Mouse (Mus musculus): ENCODE results near the gene Hs6st3. TPM values are rescaled to one million over a fixed set of nuclear protein-coding genes. Genes with fewer than 3 reads are reported as not detected.

The Hs6st3 gene
- polyA plus RNA-seq, 1 experiment from 2014 or later, result 2.9 TPM

DNA sequence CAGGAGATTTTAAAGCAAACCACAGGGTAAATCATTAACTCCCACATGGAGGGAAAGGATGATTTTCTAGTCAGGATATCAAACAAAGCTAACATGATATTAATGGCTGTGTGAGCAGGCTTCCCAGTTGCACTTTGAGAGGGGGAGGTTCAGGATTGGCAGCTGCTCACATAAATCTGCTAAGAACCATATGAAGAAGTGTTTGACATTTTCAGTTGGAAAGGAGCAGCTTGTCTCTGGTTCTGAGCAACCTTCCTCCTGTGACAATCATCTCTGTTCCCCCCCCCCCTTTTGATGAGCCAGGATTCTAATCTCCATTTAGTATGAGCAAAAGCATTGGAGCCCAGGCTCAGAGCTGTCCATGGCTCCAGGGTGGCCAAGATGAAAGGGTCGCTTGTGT is 643.0 kb downstream of the Hs6st3 start:
- Histone ChIP-seq H3K27me3 (ENCODE audit: control insufficient read depth, insufficient read depth, low read length) (no peaks in the 10 kb centered on the region), H3K9me3 (ENCODE audit: control insufficient read depth, low read length) (no peaks in the 10 kb centered on the region), H3K36me3 (ENCODE audit: control insufficient read depth, insufficient read depth, low read length) (no peaks in the 10 kb centered on the region), H3K4me2 (ENCODE audit: low read length) (no peak overlapping the region), H3K4me3 (replicated peaks; ENCODE audit: low read depth, low read length) (no peak overlapping the region), H3K27ac (replicated peaks; ENCODE audit: low read depth, low read length) (no peak overlapping the region), H3K9ac (replicated peaks; ENCODE audit: low read length) (no peak overlapping the region), H3K4me1 (ENCODE audit: control insufficient read depth, insufficient read depth, low read length) (peaks cover 2% of the 10 kb centered on the region; the same call in 1 of the 2 replicates)
- DNase-seq (no peak), ATAC-seq (ENCODE audit: low FRiP score, low TSS enrichment) (no peak)
- WGBS, result 78% methylated on average over 1 of the region's 1 CpGs

DNA sequence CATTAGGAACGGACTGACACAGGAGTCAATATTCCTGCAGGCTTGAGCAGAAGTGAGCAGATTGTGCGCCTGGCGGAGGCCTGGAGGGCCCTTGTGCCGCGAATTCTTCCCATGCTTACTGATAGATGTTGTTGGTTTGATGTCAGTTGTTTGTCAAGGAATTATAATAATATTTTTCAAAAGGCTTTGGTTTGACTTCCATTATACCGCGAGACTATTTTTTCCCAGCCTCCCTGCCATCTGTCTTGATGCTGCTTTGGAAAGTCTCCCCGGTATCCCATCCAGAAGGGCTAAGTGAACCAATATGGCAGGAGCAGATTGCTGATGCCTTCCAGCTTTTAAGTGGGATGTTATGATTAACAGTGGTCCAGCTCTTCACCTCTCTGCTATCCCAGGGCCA is 651.3 kb downstream of the Hs6st3 start:
- H3K4me2 ChIP-seq (ENCODE audit: low read length), result no peak overlapping the region
- no peaks in the 10 kb centered on the region for H3K36me3 ChIP-seq (ENCODE audit: control insufficient read depth, insufficient read depth, low read length)
- no peaks in the 10 kb centered on the region for H3K27me3 ChIP-seq (ENCODE audit: control insufficient read depth, insufficient read depth, low read length)
- 93% methylated on average over 8 of the region's 8 CpGs for WGBS
- H3K9me3 ChIP-seq (ENCODE audit: control insufficient read depth, low read length), result no peaks in the 10 kb centered on the region
- DNase-seq, result no peak
- H3K4me3 ChIP-seq (replicated peaks; ENCODE audit: low read depth, low read length), result no peak overlapping the region
- no peak overlapping the region for H3K27ac ChIP-seq (replicated peaks; ENCODE audit: low read depth, low read length)
- H3K9ac ChIP-seq (replicated peaks; ENCODE audit: low read length), result no peak overlapping the region
- no peak for ATAC-seq (ENCODE audit: low FRiP score, low TSS enrichment)
- H3K4me1 ChIP-seq (ENCODE audit: control insufficient read depth, insufficient read depth, low read length), result no peaks in the 10 kb centered on the region

DNA sequence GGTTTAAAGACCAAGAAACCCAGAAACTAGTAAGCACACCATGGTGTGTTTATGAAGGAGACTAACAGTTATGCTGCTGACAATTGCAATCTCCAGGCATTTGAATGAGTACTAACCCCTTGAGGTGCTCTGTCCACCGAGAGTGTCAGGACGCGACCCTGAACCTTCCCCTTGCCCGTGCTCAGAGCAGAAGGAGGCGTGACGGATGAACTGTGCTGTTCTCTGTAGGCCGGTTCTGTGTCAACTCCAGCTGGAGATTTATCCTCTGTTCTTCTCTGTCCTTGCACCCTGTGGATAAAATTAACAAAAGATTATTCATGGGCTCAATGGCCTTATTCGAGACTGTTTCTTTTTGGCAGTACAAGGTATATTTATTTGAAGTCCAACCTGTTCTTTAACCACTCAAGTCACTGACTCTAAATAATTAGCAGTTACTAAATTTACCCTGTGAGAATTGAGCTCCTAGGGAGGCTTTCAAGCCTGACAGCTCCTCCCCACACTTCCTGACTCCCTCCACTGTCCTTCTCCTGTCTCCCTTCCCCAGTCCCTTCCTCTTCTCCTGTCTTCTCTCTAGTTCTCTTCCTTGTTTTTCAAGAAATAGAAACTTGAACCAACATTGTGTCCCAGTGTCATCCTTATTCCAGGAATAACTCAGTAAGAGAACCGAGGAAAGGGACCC is 659.2 kb downstream of the Hs6st3 start:
- Histone ChIP-seq H3K4me3 (replicated peaks; ENCODE audit: low read depth, low read length) (no peak overlapping the region), H3K36me3 (ENCODE audit: control insufficient read depth, insufficient read depth, low read length) (no peaks in the 10 kb centered on the region)
- 35% methylated on average over 9 of the region's 9 CpGs for WGBS

DNA sequence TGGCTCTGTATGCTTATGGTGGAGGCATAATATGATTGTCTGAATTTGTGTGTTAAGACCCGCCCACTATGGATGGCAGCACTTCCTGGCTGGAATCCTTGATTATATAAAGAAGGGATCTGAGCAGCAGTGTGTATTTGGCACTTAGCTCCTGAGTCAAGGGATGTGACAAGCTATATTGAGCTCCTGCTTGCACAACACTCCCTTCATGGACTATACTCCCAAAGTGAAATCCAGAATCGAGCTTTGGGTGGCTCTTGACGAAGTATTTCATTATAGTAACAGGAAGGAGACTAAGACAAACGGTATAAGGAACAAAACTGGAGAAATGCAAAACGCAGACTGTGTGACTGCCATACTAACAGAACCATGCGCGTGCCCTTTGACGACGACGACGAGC is 660.4 kb downstream of the Hs6st3 start:
- ATAC-seq (ENCODE audit: low FRiP score, low TSS enrichment), result no peak
- Histone ChIP-seq H3K4me2 (ENCODE audit: low read length) (no peak overlapping the region), H3K4me1 (ENCODE audit: control insufficient read depth, insufficient read depth, low read length) (no peaks in the 10 kb centered on the region), H3K27me3 (ENCODE audit: control insufficient read depth, insufficient read depth, low read length) (no peaks in the 10 kb centered on the region), H3K9me3 (ENCODE audit: control insufficient read depth, low read length) (no peaks in the 10 kb centered on the region), H3K9ac (replicated peaks; ENCODE audit: low read length) (no peak overlapping the region), H3K4me3 (replicated peaks; ENCODE audit: low read depth, low read length) (no peak overlapping the region), H3K36me3 (ENCODE audit: control insufficient read depth, insufficient read depth, low read length) (no peaks in the 10 kb centered on the region), H3K27ac (replicated peaks; ENCODE audit: low read depth, low read length) (no peak overlapping the region)
- WGBS, result 94% methylated on average over 11 of the region's 11 CpGs
- no peak for DNase-seq

More for the DNA sequence above, 659.2 kb downstream of the Hs6st3 start:
- Histone ChIP-seq H3K4me1 (ENCODE audit: control insufficient read depth, insufficient read depth, low read length) (no peaks in the 10 kb centered on the region), H3K9ac (replicated peaks; ENCODE audit: low read length) (no peak overlapping the region), H3K27ac (replicated peaks; ENCODE audit: low read depth, low read length) (no peak overlapping the region), H3K4me2 (ENCODE audit: low read length) (no peak overlapping the region), H3K9me3 (ENCODE audit: control insufficient read depth, low read length) (no peaks in the 10 kb centered on the region), H3K27me3 (ENCODE audit: control insufficient read depth, insufficient read depth, low read length) (no peaks in the 10 kb centered on the region)
- DNase-seq (no peak), ATAC-seq (ENCODE audit: low FRiP score, low TSS enrichment) (no peak)

DNA sequence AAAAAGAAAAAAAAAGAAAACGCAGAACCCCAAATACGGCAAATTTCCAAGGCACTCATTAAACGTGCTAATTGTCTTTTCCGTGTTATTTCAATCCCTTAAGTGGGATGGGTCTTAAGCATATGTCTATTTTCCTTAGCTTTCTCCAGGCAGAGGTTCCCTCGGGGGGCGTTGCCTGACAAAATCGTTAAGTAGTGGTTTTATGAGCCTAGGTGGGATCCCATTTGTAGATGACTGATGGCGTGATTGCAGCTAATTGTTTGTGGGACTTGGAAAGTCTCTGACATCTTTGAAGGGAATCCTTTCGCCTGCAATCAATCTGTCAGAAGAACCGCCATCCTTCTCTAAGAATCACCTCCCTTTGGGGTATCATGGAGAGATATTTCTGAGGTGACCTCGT is 662.7 kb downstream of the Hs6st3 start:
- ATAC-seq (ENCODE audit: low FRiP score, low TSS enrichment) (no peak), DNase-seq (peak; percentile 12)
- H3K9ac ChIP-seq (replicated peaks; ENCODE audit: low read length), result no peak overlapping the region
- no peaks in the 10 kb centered on the region for H3K4me1 ChIP-seq (ENCODE audit: control insufficient read depth, insufficient read depth, low read length)
- H3K4me3 ChIP-seq (replicated peaks; ENCODE audit: low read depth, low read length), result no peak overlapping the region
- H3K36me3 ChIP-seq (ENCODE audit: control insufficient read depth, insufficient read depth, low read length), result no peaks in the 10 kb centered on the region
- no peak overlapping the region for H3K27ac ChIP-seq (replicated peaks; ENCODE audit: low read depth, low read length)
- 83% methylated on average over 11 of the region's 11 CpGs for WGBS
- H3K9me3 ChIP-seq (ENCODE audit: control insufficient read depth, low read length), result no peaks in the 10 kb centered on the region
- no peaks in the 10 kb centered on the region for H3K27me3 ChIP-seq (ENCODE audit: control insufficient read depth, insufficient read depth, low read length)
- no peak overlapping the region for H3K4me2 ChIP-seq (ENCODE audit: low read length)

DNA sequence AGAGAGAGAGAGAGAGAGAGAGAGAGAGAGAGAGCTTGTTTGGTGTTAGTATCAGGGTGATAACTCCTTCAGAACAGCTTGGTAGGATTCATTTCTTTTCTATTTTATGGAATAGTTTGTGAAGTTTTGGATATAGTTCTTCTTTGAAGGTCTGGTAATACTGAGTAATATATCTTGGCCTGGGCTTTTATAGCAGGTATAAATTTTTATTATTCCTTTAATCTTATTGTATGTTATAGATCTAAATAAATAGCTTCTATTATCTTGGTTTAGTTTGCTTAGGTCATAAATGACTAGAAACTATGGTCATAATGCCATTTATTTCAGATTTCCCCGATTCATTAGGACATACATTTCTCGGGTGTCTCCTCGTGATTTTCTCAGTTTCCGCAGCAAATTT is 675.8 kb downstream of the Hs6st3 start:
- Histone ChIP-seq H3K27me3 (ENCODE audit: control insufficient read depth, insufficient read depth, low read length) (no peaks in the 10 kb centered on the region), H3K36me3 (ENCODE audit: control insufficient read depth, insufficient read depth, low read length) (no peaks in the 10 kb centered on the region), H3K9me3 (ENCODE audit: control insufficient read depth, low read length) (no peaks in the 10 kb centered on the region), H3K9ac (replicated peaks; ENCODE audit: low read length) (no peak overlapping the region), H3K4me2 (ENCODE audit: low read length) (no peak overlapping the region), H3K4me3 (replicated peaks; ENCODE audit: low read depth, low read length) (no peak overlapping the region), H3K4me1 (ENCODE audit: control insufficient read depth, insufficient read depth, low read length) (peaks cover 3% of the 10 kb centered on the region; the same call in 1 of the 2 replicates), H3K27ac (replicated peaks; ENCODE audit: low read depth, low read length) (no peak overlapping the region)
- no peak for ATAC-seq (ENCODE audit: low FRiP score, low TSS enrichment)
- 93% methylated on average over 4 of the region's 4 CpGs for WGBS
- DNase-seq, result no peak

DNA sequence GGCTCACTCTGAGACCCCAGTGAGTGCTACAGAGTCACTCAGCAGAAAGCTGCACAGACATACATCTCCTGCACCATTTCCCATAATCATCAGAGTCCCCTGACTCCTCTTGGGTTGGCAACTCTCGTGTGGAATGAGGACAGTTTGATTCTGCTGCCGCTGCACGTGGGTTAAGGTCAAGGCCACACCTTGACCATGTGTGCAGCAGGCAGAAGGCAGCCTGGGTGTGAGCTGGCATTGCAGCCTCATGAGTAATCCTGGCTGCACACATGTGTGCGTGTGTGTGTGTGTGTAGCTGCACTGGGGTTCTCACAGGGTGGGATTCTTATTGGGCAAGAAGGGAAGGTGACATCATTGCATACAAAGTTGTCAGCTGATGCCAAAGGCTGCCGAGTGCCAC is 677.5 kb downstream of the Hs6st3 start:
- Histone ChIP-seq H3K4me1 (ENCODE audit: control insufficient read depth, insufficient read depth, low read length) (peaks cover 3% of the 10 kb centered on the region; the same call in 1 of the 2 replicates), H3K9me3 (ENCODE audit: control insufficient read depth, low read length) (no peaks in the 10 kb centered on the region), H3K4me2 (ENCODE audit: low read length) (no peak overlapping the region), H3K36me3 (ENCODE audit: control insufficient read depth, insufficient read depth, low read length) (no peaks in the 10 kb centered on the region), H3K9ac (replicated peaks; ENCODE audit: low read length) (no peak overlapping the region), H3K4me3 (replicated peaks; ENCODE audit: low read depth, low read length) (no peak overlapping the region), H3K27ac (replicated peaks; ENCODE audit: low read depth, low read length) (no peak overlapping the region), H3K27me3 (ENCODE audit: control insufficient read depth, insufficient read depth, low read length) (no peaks in the 10 kb centered on the region)
- no peak for ATAC-seq (ENCODE audit: low FRiP score, low TSS enrichment)
- no peak for DNase-seq
- 87% methylated on average over 5 of the region's 5 CpGs for WGBS

DNA sequence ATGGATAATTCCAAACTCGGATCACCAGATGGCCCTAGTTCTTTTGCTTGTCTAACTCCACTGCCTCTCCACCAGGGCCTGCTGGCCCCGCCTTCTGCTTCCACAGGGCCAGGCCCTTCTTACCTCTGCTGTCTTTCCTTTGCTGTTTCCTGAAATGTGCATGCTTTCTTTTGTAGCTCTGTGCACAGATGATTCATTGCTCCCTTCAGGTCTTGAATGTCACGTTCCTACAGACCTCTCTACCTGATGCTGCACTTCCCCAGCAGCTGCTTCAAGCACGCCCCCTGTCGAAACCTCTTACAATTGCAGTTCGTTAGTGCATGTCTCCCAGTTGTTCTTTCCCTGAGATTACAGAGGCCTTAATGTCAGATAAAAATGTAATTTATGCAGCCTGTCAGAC is 682.4 kb downstream of the Hs6st3 start:
- H3K9me3 ChIP-seq (ENCODE audit: control insufficient read depth, low read length), result no peaks in the 10 kb centered on the region

More for the DNA sequence above, 682.4 kb downstream of the Hs6st3 start:
- H3K4me1 ChIP-seq (ENCODE audit: control insufficient read depth, insufficient read depth, low read length), result peaks cover 3% of the 10 kb centered on the region; the same call in 1 of the 2 replicates
- no peak overlapping the region for H3K4me3 ChIP-seq (replicated peaks; ENCODE audit: low read depth, low read length)
- no peak overlapping the region for H3K27ac ChIP-seq (replicated peaks; ENCODE audit: low read depth, low read length)
- no peaks in the 10 kb centered on the region for H3K27me3 ChIP-seq (ENCODE audit: control insufficient read depth, insufficient read depth, low read length)
- no peaks in the 10 kb centered on the region for H3K36me3 ChIP-seq (ENCODE audit: control insufficient read depth, insufficient read depth, low read length)
- DNase-seq, result no peak
- whole genome bisulfite sequencing, result 64% methylated on average over 6 of the region's 6 CpGs
- ATAC-seq (ENCODE audit: low FRiP score, low TSS enrichment), result no peak
- H3K4me2 ChIP-seq (ENCODE audit: low read length), result no peak overlapping the region
- no peak overlapping the region for H3K9ac ChIP-seq (replicated peaks; ENCODE audit: low read length)

Data from midbrain, embryonic 14.5 days (tissue).